In genomic region chr19:7424590-7425397, GRCm38 (mm10) we compare ENCODE assay signal across 9 mouse cellular contexts. TPM values are rescaled to one million over a fixed set of nuclear protein-coding genes. Genes with fewer than 3 reads are reported as not detected.
DNase-seq lines count a peak whose midpoint lies in the region; ATAC-seq lines count a peak whose summit lies in the region.
"Had no signal": no experiment of that assay in that cellular context is flagged by ENCODE, and none has a peak within 500 bp of the region (broad histone marks: within the 10 kb centered on the region; RNA-seq: fewer than 3 reads in every experiment).

No protein-coding gene starts in this region.

- no peak overlapping the region for H3K4me2 ChIP-seq in kidney, embryonic 15.5 days
- no peak overlapping the region for H3K4me2 ChIP-seq in hindbrain, embryonic 11.5 days (replicated peaks; ENCODE audit: low read depth, low read length)
- peak overlapping the region; percentile 10; the same call in 1 of the 2 replicates for H3K4me2 ChIP-seq in neural tube, embryonic 11.5 days (ENCODE audit: low read depth)
- H3K4me2 ChIP-seq: lung, embryonic 15.5 days had no signal

- H3K4me3 ChIP-seq in kidney, embryonic 15.5 days (replicated peaks): no peak overlapping the region
- H3K4me3 ChIP-seq in hindbrain, embryonic 11.5 days (ENCODE audit: low read depth, low read length): no peak overlapping the region
- H3K4me3 ChIP-seq in neural tube, embryonic 11.5 days (ENCODE audit: low read depth, low read length): no peak overlapping the region
- H3K4me3 ChIP-seq: lung, embryonic 15.5 days had no signal

- H3K36me3 ChIP-seq in kidney, embryonic 15.5 days: peaks cover 92% of the 10 kb centered on the region
- peaks cover 13% of the 10 kb centered on the region for H3K36me3 ChIP-seq in hindbrain, embryonic 11.5 days (ENCODE audit: control insufficient read depth, insufficient read depth, low read length)
- peaks cover 18% of the 10 kb centered on the region for H3K36me3 ChIP-seq in neural tube, embryonic 11.5 days (ENCODE audit: control insufficient read depth, insufficient read depth, low read length)

- DNase-seq in adrenal gland, adult 2 months: peak; percentile 17
- DNase-seq in adrenal gland, adult 18-20 months (ENCODE audit: low spot score in 2 of 2): no peak
- no peak for DNase-seq in kidney, adult 9 months
- DNase-seq in hindbrain, embryonic 11.5 days (ENCODE audit: low spot score): peak; percentile 39
- DNase-seq in neural tube, embryonic 11.5 days (ENCODE audit: low spot score): no peak
- DNase-seq in thymus, postnatal 25 days: no peak
- no peak for DNase-seq in adrenal gland, postnatal 14 days

- H3K27ac ChIP-seq in kidney, embryonic 15.5 days: 0 out of 2 replicates have a peak overlapping the region, but pooled peaks have one; percentile 18
- no peak overlapping the region for H3K27ac ChIP-seq in hindbrain, embryonic 11.5 days (ENCODE audit: low read depth, low read length)
- H3K27ac ChIP-seq in neural tube, embryonic 11.5 days (ENCODE audit: low read depth, low read length): no peak overlapping the region
- H3K27ac ChIP-seq: lung, embryonic 15.5 days had no signal

- WGBS in kidney, embryonic 15.5 days: 69% methylated on average over 8 of the region's 8 CpGs
- WGBS in hindbrain, embryonic 11.5 days: 70% methylated on average over 8 of the region's 8 CpGs
- WGBS in neural tube, embryonic 11.5 days: 74% methylated on average over 8 of the region's 8 CpGs

- no peak overlapping the region for H3K9ac ChIP-seq in kidney, embryonic 15.5 days
- no peak overlapping the region; the same call in 1 of the 2 replicates for H3K9ac ChIP-seq in hindbrain, embryonic 11.5 days (ENCODE audit: low read depth, low read length)
- H3K9ac ChIP-seq in neural tube, embryonic 11.5 days (ENCODE audit: low read length): no peak overlapping the region
- H3K9ac ChIP-seq: lung, embryonic 15.5 days had no signal

- H3K27me3 ChIP-seq in kidney, embryonic 15.5 days: no peaks in the 10 kb centered on the region
- H3K27me3 ChIP-seq in hindbrain, embryonic 11.5 days (ENCODE audit: control insufficient read depth, insufficient read depth, low read length): no peaks in the 10 kb centered on the region; the same call in 1 of the 2 replicates
- no peaks in the 10 kb centered on the region for H3K27me3 ChIP-seq in neural tube, embryonic 11.5 days (ENCODE audit: control insufficient read depth, insufficient read depth, low read length)
- H3K27me3 ChIP-seq: lung, embryonic 15.5 days had no signal

- no peak for ATAC-seq in kidney, embryonic 15.5 days (replicated peaks; ENCODE audit: low FRiP score)
- ATAC-seq in hindbrain, embryonic 11.5 days (ENCODE audit: low FRiP score): no peak
- ATAC-seq in neural tube, embryonic 11.5 days (ENCODE audit: insufficient read depth, low FRiP score, low TSS enrichment): no peak

- H3K9me3 ChIP-seq in kidney, embryonic 15.5 days (replicated peaks): no peaks in the 10 kb centered on the region
- no peaks in the 10 kb centered on the region for H3K9me3 ChIP-seq in hindbrain, embryonic 11.5 days (ENCODE audit: control insufficient read depth, low read length)
- no peaks in the 10 kb centered on the region for H3K9me3 ChIP-seq in neural tube, embryonic 11.5 days (ENCODE audit: control insufficient read depth, low read length)
- H3K9me3 ChIP-seq: lung, embryonic 15.5 days had no signal

- H3K4me1 ChIP-seq in kidney, embryonic 15.5 days: peaks cover 53% of the 10 kb centered on the region
- H3K4me1 ChIP-seq in hindbrain, embryonic 11.5 days (replicated peaks; ENCODE audit: control insufficient read depth, insufficient read depth, low read length): peaks cover 40% of the 10 kb centered on the region
- H3K4me1 ChIP-seq in neural tube, embryonic 11.5 days (ENCODE audit: control insufficient read depth, insufficient read depth, low read length): peaks cover 41% of the 10 kb centered on the region

RNA-seq across cellular contexts. Expression of gene 2700081O15Rik, which starts 7.4 kb away (rescaled TPM):
- total RNA-seq in adrenal gland, adult 2 months (2021): 10 to 100 TPM; 18.4 to 26.0 TPM
- polyA plus RNA-seq in adrenal gland, adult 2 months (2012; rRNA removed): 46.5 and 52.4 TPM in 2 replicates
- 10 to 100 TPM; 17.1 to 20.0 TPM for total RNA-seq in adrenal gland, adult 18-20 months (2021)
- polyA plus RNA-seq in kidney, embryonic 15.5 days (2015; fragmentation: Nextera tagmentation; extraction: Ambion mirVana): 6.0 and 7.4 TPM in 2 replicates
- 14.5 and 17.7 TPM in 2 replicates for polyA plus RNA-seq in hindbrain, embryonic 11.5 days (2014; fragmentation: Nextera tagmentation; extraction: Ambion mirVana)
- polyA plus RNA-seq in neural tube, embryonic 11.5 days (2014; fragmentation: Nextera tagmentation; extraction: Ambion mirVana): 15.1 and 16.3 TPM in 2 replicates
- 29.0 and 32.4 TPM in 2 replicates for total RNA-seq in adrenal gland, postnatal 14 days (2021)

RNA-seq across cellular contexts. Expression of gene Spindoc, which starts 42.0 kb away (rescaled TPM):
- 10 to 100 TPM; 17.5 to 25.5 TPM for total RNA-seq in adrenal gland, adult 2 months (2021)
- polyA plus RNA-seq in adrenal gland, adult 2 months (2012; rRNA removed): 18.3 and 18.8 TPM in 2 replicates
- total RNA-seq in adrenal gland, adult 18-20 months (2021): 10 to 100 TPM; 19.9 to 22.7 TPM
- 31.5 and 33.9 TPM in 2 replicates for polyA plus RNA-seq in kidney, embryonic 15.5 days (2015; fragmentation: Nextera tagmentation; extraction: Ambion mirVana)
- polyA plus RNA-seq in hindbrain, embryonic 11.5 days (2014; fragmentation: Nextera tagmentation; extraction: Ambion mirVana): 26.1 and 34.6 TPM in 2 replicates
- 25.6 and 35.1 TPM in 2 replicates for polyA plus RNA-seq in neural tube, embryonic 11.5 days (2014; fragmentation: Nextera tagmentation; extraction: Ambion mirVana)
- 23.8 and 30.4 TPM in 2 replicates for total RNA-seq in adrenal gland, postnatal 14 days (2021)

RNA-seq across cellular contexts. Expression of gene Rtn3, which starts 58.3 kb away (rescaled TPM):
- 100 to 1,000 TPM; 133 to 151 TPM for total RNA-seq in adrenal gland, adult 2 months (2021)
- polyA plus RNA-seq in adrenal gland, adult 2 months (2012; rRNA removed): 115 and 137 TPM in 2 replicates
- 100 to 1,000 TPM; 137 to 151 TPM for total RNA-seq in adrenal gland, adult 18-20 months (2021)
- 157 TPM in 2 replicates for polyA plus RNA-seq in kidney, embryonic 15.5 days (2015; fragmentation: Nextera tagmentation; extraction: Ambion mirVana)
- 300 and 304 TPM in 2 replicates for polyA plus RNA-seq in hindbrain, embryonic 11.5 days (2014; fragmentation: Nextera tagmentation; extraction: Ambion mirVana)
- 247 and 255 TPM in 2 replicates for polyA plus RNA-seq in neural tube, embryonic 11.5 days (2014; fragmentation: Nextera tagmentation; extraction: Ambion mirVana)
- 127 and 134 TPM in 2 replicates for total RNA-seq in adrenal gland, postnatal 14 days (2021)

Comparison
In these comparisons a context has a peak if more than half of its experiments do, and no peak if none do; other contexts are left out.
1. DNase-seq: peak in adrenal gland, adult 2 months (single experiment) and hindbrain, embryonic 11.5 days (single experiment); none in adrenal gland, adult 18-20 months (0 of 2), kidney, adult 9 months (single experiment), neural tube, embryonic 11.5 days (single experiment), thymus, postnatal 25 days (single experiment) and adrenal gland, postnatal 14 days (single experiment).